Mouse (Mus musculus): ENCODE data around the gene Cd81. TPM values are rescaled to one million over a fixed set of nuclear protein-coding genes. Genes with fewer than 3 reads are reported as not detected.

The Cd81 gene
- total and polyA plus RNA-seq, 3 experiments: 105 to 133 TPM; not detected in 1

GRCm38 (mm10) chr7:143041138-143041822, 11.3 kb upstream of the Cd81 start:
- no peaks in the 10 kb centered on the region for H3K9me3 ChIP-seq (replicated peaks; ENCODE audit: insufficient read depth, low read length)
- TF ChIP-seq MXI1 (IDR thresholded peaks at IDR 0.05; ENCODE audit: low read depth, low read length) (peak; percentile 75), ELF1 (IDR thresholded peaks at IDR 0.05; ENCODE audit: low read depth, low read length) (0 out of 2 replicates have a peak, but pooled peaks have one; percentile 36), TCF12 (IDR thresholded peaks at IDR 0.05; ENCODE audit: low read depth, low read length) (peak; percentile 24; the same call in 1 of the 2 replicates), EP300 (IDR thresholded peaks at IDR 0.05; ENCODE audit: low read depth in 1 of 2, low read length in 2 of 2) (peak; percentile 49 to 61), ETS1 (IDR thresholded peaks at IDR 0.05; ENCODE audit: low read depth, low read length) (peak; percentile 41; the same call in 1 of the 2 replicates), TBP (IDR thresholded peaks at IDR 0.05; ENCODE audit: low read depth, low read length) (no peak), CTCF (IDR thresholded peaks at IDR 0.05 in 2 of 3, conservative IDR thresholded peaks at IDR 0.05 in 1 of 3; ENCODE audit: control insufficient read depth in 1 of 3, insufficient read depth in 1 of 3, low read depth in 2 of 3, low read length in 3 of 3, poor library complexity in 1 of 3, severe bottlenecking in 1 of 3) (no peak), MAX (IDR thresholded peaks at IDR 0.05; ENCODE audit: low read length) (peak; percentile 55; the same call in 1 of the 2 replicates), POLR2A (IDR thresholded peaks at IDR 0.05; ENCODE audit: control insufficient read depth in 1 of 2, insufficient read depth in 1 of 2, low read depth in 1 of 2, low read length in 2 of 2, poor library complexity in 1 of 2) (no peak)
- no peaks in the 10 kb centered on the region for H3K27me3 ChIP-seq (ENCODE audit: control insufficient read depth in 1 of 2, insufficient read depth in 2 of 2, low read length in 2 of 2)
- H3K36me3 ChIP-seq (ENCODE audit: control insufficient read depth in 1 of 2, insufficient read depth in 2 of 2, low read length in 2 of 2): peaks cover 0 to 49% of the 10 kb centered on the region in 2 experiments; a peak in 2 of 4 replicates
- no peaks in the 10 kb centered on the region for H3K79me2 ChIP-seq (ENCODE audit: control insufficient read depth, insufficient read depth, low read length, poor library complexity)
- H3K4me1 ChIP-seq (ENCODE audit: control insufficient read depth in 1 of 2, insufficient read depth in 2 of 2, low read length in 2 of 2): peaks cover 42 to 71% of the 10 kb centered on the region in 2 experiments
- H3K9ac ChIP-seq (ENCODE audit: control insufficient read depth, low read depth, low read length, poor library complexity, severe bottlenecking): peak overlapping the region; percentile 23; the same call in 1 of the 2 replicates
- H3K27ac ChIP-seq (ENCODE audit: control insufficient read depth, low read depth, low read length): peak overlapping the region; percentile 3; the same call in 1 of the 2 replicates
- peak; percentile 63 for DNase-seq (ENCODE audit: low read depth, low spot score)
- no peak overlapping the region for H3K4me3 ChIP-seq (ENCODE audit: control insufficient read depth in 1 of 2, insufficient read depth in 1 of 2, low read depth in 2 of 2, low read length in 2 of 2)

- H3K27ac ChIP-seq (ENCODE audit: control insufficient read depth, low read depth, low read length): no peak overlapping the region
Measured at GRCm38 (mm10) chr7:143042089-143042488, 10.4 kb upstream of the Cd81 start.

GRCm38 (mm10) chr7:143042897-143043300, 9.6 kb upstream of the Cd81 start:
- H3K4me1 ChIP-seq (ENCODE audit: control insufficient read depth in 1 of 2, insufficient read depth in 2 of 2, low read length in 2 of 2): peaks cover 37 to 65% of the 10 kb centered on the region in 2 experiments
- no peaks in the 10 kb centered on the region for H3K27me3 ChIP-seq (ENCODE audit: control insufficient read depth in 1 of 2, insufficient read depth in 2 of 2, low read length in 2 of 2)
- H3K9ac ChIP-seq (ENCODE audit: control insufficient read depth, low read depth, low read length, poor library complexity, severe bottlenecking): no peak overlapping the region; the same call in 1 of the 2 replicates
- H3K27ac ChIP-seq (ENCODE audit: control insufficient read depth, low read depth, low read length): peak overlapping the region; percentile 7
- no peaks in the 10 kb centered on the region for H3K9me3 ChIP-seq (replicated peaks; ENCODE audit: insufficient read depth, low read length)
- no peak for DNase-seq (ENCODE audit: low read depth, low spot score)
- peaks cover 0 to 43% of the 10 kb centered on the region in 2 experiments; a peak in 2 of 4 replicates for H3K36me3 ChIP-seq (ENCODE audit: control insufficient read depth in 1 of 2, insufficient read depth in 2 of 2, low read length in 2 of 2)
- TF ChIP-seq EP300 (IDR thresholded peaks at IDR 0.05; ENCODE audit: low read depth in 1 of 2, low read length in 2 of 2) (0 out of 4 replicates have a peak, but pooled peaks of 1 of the 2 experiments have one; percentile 31), RCOR1 (IDR thresholded peaks at IDR 0.05; ENCODE audit: low read depth, low read length) (peak; percentile 43; the same call in 1 of the 2 replicates), TBP (IDR thresholded peaks at IDR 0.05; ENCODE audit: low read depth, low read length) (no peak), SIN3A (IDR thresholded peaks at IDR 0.05; ENCODE audit: low read length) (peak; percentile 25; the same call in 1 of the 2 replicates)
- H3K79me2 ChIP-seq (ENCODE audit: control insufficient read depth, insufficient read depth, low read length, poor library complexity): no peaks in the 10 kb centered on the region
- no peak overlapping the region for H3K4me3 ChIP-seq (ENCODE audit: control insufficient read depth in 1 of 2, insufficient read depth in 1 of 2, low read depth in 2 of 2, low read length in 2 of 2)

More at GRCm38 (mm10) chr7:143042089-143042488, 10.4 kb upstream of the Cd81 start:
- Histone ChIP-seq H3K4me1 (ENCODE audit: control insufficient read depth in 1 of 2, insufficient read depth in 2 of 2, low read length in 2 of 2) (peaks cover 42 to 72% of the 10 kb centered on the region in 2 experiments), H3K9ac (ENCODE audit: control insufficient read depth, low read depth, low read length, poor library complexity, severe bottlenecking) (no peak overlapping the region), H3K9me3 (replicated peaks; ENCODE audit: insufficient read depth, low read length) (no peaks in the 10 kb centered on the region), H3K4me3 (ENCODE audit: control insufficient read depth in 1 of 2, insufficient read depth in 1 of 2, low read depth in 2 of 2, low read length in 2 of 2) (no peak overlapping the region), H3K27me3 (ENCODE audit: control insufficient read depth in 1 of 2, insufficient read depth in 2 of 2, low read length in 2 of 2) (no peaks in the 10 kb centered on the region), H3K36me3 (ENCODE audit: control insufficient read depth in 1 of 2, insufficient read depth in 2 of 2, low read length in 2 of 2) (peaks cover 0 to 49% of the 10 kb centered on the region in 2 experiments; a peak in 2 of 4 replicates), H3K79me2 (ENCODE audit: control insufficient read depth, insufficient read depth, low read length, poor library complexity) (no peaks in the 10 kb centered on the region)
- no peak for TF ChIP-seq EP300 (IDR thresholded peaks at IDR 0.05; ENCODE audit: low read depth in 1 of 2, low read length in 2 of 2)
- DNase-seq (ENCODE audit: low read depth, low spot score): no peak

All from MEL (cell line).